Mouse (Mus musculus): ENCODE data around the gene Ifi35. TPM values are rescaled to one million over a fixed set of nuclear protein-coding genes. Genes with fewer than 3 reads are reported as not detected.
A peak's percentile ranks its signal among the peaks of the same experiment; 100 is the strongest.
"Not testable (repeated sequence)": the region's sequence is repeated elsewhere in the genome, so short reads cannot be mapped to it uniquely, and the experiment has no call there.

The Ifi35 gene
- polyA plus RNA-seq, 1 experiment from 2014 or later, result 2.7 TPM

DNA sequence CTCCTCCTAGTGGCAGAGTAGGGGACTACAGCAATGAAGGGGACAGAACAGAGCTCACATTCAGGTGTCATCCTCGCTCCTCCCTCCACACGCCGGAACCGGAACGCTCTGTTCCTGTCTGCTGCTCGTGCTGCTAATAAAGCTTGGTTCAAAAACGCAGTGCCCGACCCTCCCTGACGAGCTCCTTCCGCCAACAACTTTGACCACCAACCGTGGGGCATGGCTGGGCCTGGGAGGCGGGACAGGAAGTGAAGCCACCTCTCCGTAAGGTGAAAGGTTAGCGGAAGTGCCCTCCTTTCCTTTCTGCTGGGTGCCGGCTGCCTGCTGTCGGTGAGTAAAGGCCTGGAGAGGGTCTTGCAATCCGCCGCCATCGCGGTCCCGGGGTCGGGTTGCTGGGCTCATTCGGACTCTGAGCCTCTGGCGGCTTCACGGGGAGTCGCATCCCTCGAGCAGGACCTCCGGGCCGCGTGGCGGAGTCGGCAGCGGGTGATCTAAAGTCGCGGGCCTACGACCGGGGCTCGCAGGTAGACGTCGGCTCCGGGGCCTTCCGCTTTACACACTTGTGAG, 6.0 kb upstream of the Ifi35 start, which contains the start of gene Rpl27:
TSS of gene Rpl27 (plus strand) at position 172 of the 567 bp plus-strand sequence.
- WGBS, result under 1% methylated on average over 41 of the region's 42 CpGs
- H3K9ac ChIP-seq (ENCODE audit: low read length), result peak within 1 kb of the TSS; percentile 96
- no peaks in the 10 kb centered on the region for H3K27me3 ChIP-seq (ENCODE audit: control insufficient read depth, insufficient read depth, low read length)
- no peaks in the 10 kb centered on the region for H3K9me3 ChIP-seq (ENCODE audit: control insufficient read depth, low read length)
- H3K4me2 ChIP-seq, result peak within 1 kb of the TSS; percentile 96
- H3K4me1 ChIP-seq (ENCODE audit: control insufficient read depth, insufficient read depth, low read length), result peaks cover 10% of the 10 kb centered on the region
- peak within 1 kb of the TSS; percentile 87 for H3K27ac ChIP-seq (ENCODE audit: low read depth, low read length)
- H3K36me3 ChIP-seq (ENCODE audit: control insufficient read depth, insufficient read depth, low read length), result peaks cover 12% of the 10 kb centered on the region; the same call in 1 of the 2 replicates
- peak; percentile 98 for ATAC-seq (ENCODE audit: low FRiP score)
- DNase-seq (ENCODE audit: low spot score, missing footprints), result peak; percentile 99
- peak within 1 kb of the TSS; percentile 87 for H3K4me3 ChIP-seq (ENCODE audit: low read depth, low read length)

DNA sequence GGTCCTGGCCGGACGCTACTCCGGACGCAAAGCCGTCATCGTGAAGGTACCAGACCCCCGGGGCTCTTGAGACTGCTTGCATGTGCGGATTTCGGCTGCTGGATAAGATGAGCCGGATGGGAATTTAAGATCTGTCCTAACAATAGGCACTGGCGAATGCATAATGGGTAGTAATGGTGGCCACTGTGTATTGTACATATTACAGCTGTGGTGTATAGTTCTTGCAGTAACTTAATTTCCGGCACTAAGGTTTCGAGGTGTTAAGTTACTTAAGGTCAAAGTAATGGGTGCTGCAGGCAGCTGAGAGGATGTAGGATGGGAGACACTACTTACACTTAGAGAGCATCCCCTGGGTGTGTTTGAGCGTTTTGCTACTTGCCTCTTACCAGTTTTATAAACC, 5.4 kb upstream of the Ifi35 start:
- peak overlapping the region; percentile 96 for H3K4me2 ChIP-seq
- H3K36me3 ChIP-seq (ENCODE audit: control insufficient read depth, insufficient read depth, low read length), result peaks cover 12% of the 10 kb centered on the region; the same call in 1 of the 2 replicates
- no peak; the same call in 1 of the 2 replicates for ATAC-seq (ENCODE audit: low FRiP score)
- H3K27ac ChIP-seq (ENCODE audit: low read depth, low read length), result peak overlapping the region; percentile 87
- H3K27me3 ChIP-seq (ENCODE audit: control insufficient read depth, insufficient read depth, low read length), result no peaks in the 10 kb centered on the region
- no peaks in the 10 kb centered on the region for H3K9me3 ChIP-seq (ENCODE audit: control insufficient read depth, low read length)
- 1% methylated on average over 14 of the region's 14 CpGs for WGBS
- H3K9ac ChIP-seq (ENCODE audit: low read length), result peak overlapping the region; percentile 96
- DNase-seq (ENCODE audit: low spot score, missing footprints), result no peak
- peak overlapping the region; percentile 87 for H3K4me3 ChIP-seq (ENCODE audit: low read depth, low read length)
- peaks cover 10% of the 10 kb centered on the region for H3K4me1 ChIP-seq (ENCODE audit: control insufficient read depth, insufficient read depth, low read length)

DNA sequence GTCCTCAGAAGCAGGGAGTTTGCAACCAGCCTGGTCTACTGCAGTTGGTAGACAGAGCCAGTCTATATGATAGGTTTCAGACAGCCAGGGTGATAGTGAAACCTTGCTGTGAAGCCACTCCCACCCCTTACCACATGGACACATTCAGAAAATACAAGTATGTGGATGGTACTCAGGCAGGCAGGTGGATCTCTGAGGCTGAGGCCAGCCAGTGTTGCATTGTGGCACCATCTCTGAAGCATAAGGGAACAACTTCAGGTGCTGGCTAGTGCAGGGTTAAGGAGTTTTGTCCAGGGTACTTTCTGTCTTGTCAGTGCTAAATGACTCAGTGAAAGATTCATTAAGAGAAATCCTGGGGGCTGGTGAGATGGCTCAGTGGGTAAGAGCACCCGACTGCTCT, 1.9 kb upstream of the Ifi35 start:
- no peak overlapping the region for H3K4me3 ChIP-seq (ENCODE audit: low read depth, low read length)
- DNase-seq (ENCODE audit: low spot score, missing footprints) (no peak), ATAC-seq (ENCODE audit: low FRiP score) (no peak)
- 86% methylated on average over 1 of the region's 1 CpGs for WGBS
- no peaks in the 10 kb centered on the region for H3K27me3 ChIP-seq (ENCODE audit: control insufficient read depth, insufficient read depth, low read length)
- peaks cover 12% of the 10 kb centered on the region; the same call in 1 of the 2 replicates for H3K36me3 ChIP-seq (ENCODE audit: control insufficient read depth, insufficient read depth, low read length)
- no peak overlapping the region for H3K4me2 ChIP-seq
- peaks cover 10% of the 10 kb centered on the region for H3K4me1 ChIP-seq (ENCODE audit: control insufficient read depth, insufficient read depth, low read length)
- H3K9ac ChIP-seq (ENCODE audit: low read length), result no peak overlapping the region
- no peak overlapping the region for H3K27ac ChIP-seq (ENCODE audit: low read depth, low read length)
- no peaks in the 10 kb centered on the region for H3K9me3 ChIP-seq (ENCODE audit: control insufficient read depth, low read length)

DNA sequence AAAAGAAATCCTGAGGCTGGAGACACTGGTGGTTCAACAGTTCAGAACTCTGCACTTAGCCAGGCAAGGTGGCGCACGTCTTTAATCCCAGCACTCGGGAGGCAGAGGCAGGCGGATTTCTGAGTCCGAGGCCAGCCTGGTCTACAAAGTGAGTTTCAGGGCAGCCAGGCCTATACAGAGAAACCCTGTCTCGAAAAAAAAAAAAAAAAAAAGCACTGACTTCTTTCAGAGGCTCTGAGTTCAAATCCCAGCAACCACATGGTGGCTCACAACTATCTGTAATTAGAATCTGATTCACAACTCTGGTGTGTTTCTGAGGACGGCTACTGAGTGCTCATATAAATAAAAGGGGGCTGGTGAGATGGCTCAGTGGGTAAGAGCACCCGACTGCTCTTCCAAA, 1.3 kb upstream of the Ifi35 start:
- WGBS, result 93% methylated on average over 8 of the region's 8 CpGs
- H3K4me2 ChIP-seq; H3K27ac ChIP-seq (ENCODE audit: low read depth, low read length); ATAC-seq (ENCODE audit: low FRiP score); H3K4me3 ChIP-seq (ENCODE audit: low read depth, low read length); H3K4me1 ChIP-seq (ENCODE audit: control insufficient read depth, insufficient read depth, low read length); H3K27me3 ChIP-seq (ENCODE audit: control insufficient read depth, insufficient read depth, low read length); H3K9me3 ChIP-seq (ENCODE audit: control insufficient read depth, low read length); DNase-seq (ENCODE audit: low spot score, missing footprints); H3K9ac ChIP-seq (ENCODE audit: low read length): not testable (repeated sequence)
- peaks cover 12% of the 10 kb centered on the region; the same call in 1 of the 2 replicates for H3K36me3 ChIP-seq (ENCODE audit: control insufficient read depth, insufficient read depth, low read length)

DNA sequence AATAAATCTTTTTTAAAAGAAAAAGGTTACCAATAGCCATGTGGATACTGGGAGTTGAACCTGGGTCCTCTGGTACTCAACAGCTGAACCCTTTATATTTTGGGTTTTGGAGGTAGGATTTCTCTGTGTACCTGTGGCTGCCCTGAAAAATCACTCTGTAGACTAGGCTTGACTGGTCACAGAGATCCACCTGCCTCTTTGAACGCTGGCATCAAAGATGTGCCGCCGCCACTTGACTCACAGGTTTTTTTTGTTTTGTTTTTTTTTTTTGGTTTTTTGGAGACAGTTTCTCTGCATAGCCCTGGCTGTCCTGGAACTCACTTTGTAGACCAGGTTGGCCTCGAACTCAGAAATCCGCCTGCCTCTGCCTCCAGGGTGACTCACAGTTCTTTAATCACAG, 421 bp upstream of the Ifi35 start:
- Histone ChIP-seq H3K9ac (ENCODE audit: low read length) (no peak overlapping the region), H3K27ac (ENCODE audit: low read depth, low read length) (no peak overlapping the region), H3K36me3 (ENCODE audit: control insufficient read depth, insufficient read depth, low read length) (peaks cover 12% of the 10 kb centered on the region; the same call in 1 of the 2 replicates), H3K9me3 (ENCODE audit: control insufficient read depth, low read length) (no peaks in the 10 kb centered on the region), H3K4me3 (ENCODE audit: low read depth, low read length) (no peak overlapping the region), H3K4me1 (ENCODE audit: control insufficient read depth, insufficient read depth, low read length) (peaks cover 10% of the 10 kb centered on the region), H3K27me3 (ENCODE audit: control insufficient read depth, insufficient read depth, low read length) (no peaks in the 10 kb centered on the region), H3K4me2 (no peak overlapping the region)
- WGBS, result 87% methylated on average over 5 of the region's 5 CpGs
- no peak for ATAC-seq (ENCODE audit: low FRiP score)
- DNase-seq (ENCODE audit: low spot score, missing footprints), result no peak

DNA sequence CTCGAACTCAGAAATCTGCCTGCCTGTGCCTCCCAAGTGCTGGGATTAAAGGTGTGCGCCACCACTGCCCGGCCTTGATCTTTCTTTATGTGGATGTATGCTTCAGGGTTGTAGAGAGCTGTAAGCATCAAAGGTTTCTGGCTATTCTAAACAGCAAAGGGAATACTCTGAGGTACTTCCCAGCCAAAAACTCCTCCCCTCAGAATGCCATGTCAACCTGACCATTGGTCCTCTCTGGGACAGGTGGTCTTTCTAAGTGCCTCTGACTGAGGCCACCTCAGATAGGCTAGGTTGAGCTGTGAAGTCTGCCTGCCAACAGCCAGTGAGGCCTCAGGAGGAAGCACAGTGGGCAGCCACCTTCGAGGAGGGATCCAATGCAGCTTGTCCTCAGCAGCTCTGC, 692 bp downstream of the Ifi35 start:
- DNase-seq (ENCODE audit: low spot score, missing footprints) (no peak), ATAC-seq (ENCODE audit: low FRiP score) (no peak)
- 81% methylated on average over 4 of the region's 4 CpGs for WGBS
- Histone ChIP-seq H3K27ac (ENCODE audit: low read depth, low read length) (no peak overlapping the region), H3K27me3 (ENCODE audit: control insufficient read depth, insufficient read depth, low read length) (no peaks in the 10 kb centered on the region), H3K9ac (ENCODE audit: low read length) (no peak overlapping the region), H3K4me2 (no peak overlapping the region), H3K9me3 (ENCODE audit: control insufficient read depth, low read length) (no peaks in the 10 kb centered on the region), H3K36me3 (ENCODE audit: control insufficient read depth, insufficient read depth, low read length) (peaks cover 9% of the 10 kb centered on the region; the same call in 1 of the 2 replicates), H3K4me3 (ENCODE audit: low read depth, low read length) (no peak overlapping the region), H3K4me1 (ENCODE audit: control insufficient read depth, insufficient read depth, low read length) (peaks cover under 1% of the 10 kb centered on the region; the same call in 1 of the 2 replicates)

DNA sequence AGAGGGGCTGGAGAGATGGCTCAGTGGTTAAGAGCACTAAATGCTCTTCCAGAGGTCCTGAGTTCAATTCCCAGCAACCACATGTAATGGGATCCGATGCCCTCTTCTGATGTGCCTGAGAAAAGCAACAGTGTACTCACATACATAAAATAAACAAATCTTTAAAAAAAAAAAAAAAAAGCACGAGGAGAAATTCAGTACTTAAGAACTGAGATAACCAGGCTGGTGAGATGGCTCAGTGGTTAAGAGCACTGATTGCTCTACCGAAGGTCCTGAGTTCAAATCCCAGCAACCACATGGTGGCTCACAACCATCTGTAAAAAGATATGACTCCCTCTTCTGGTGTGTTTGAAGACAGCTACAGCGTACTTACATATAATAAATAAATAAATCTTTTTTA, 1.4 kb downstream of the Ifi35 start:
- not testable (repeated sequence) for H3K4me1 ChIP-seq (ENCODE audit: control insufficient read depth, insufficient read depth, low read length); H3K4me2 ChIP-seq; ATAC-seq (ENCODE audit: low FRiP score); H3K9ac ChIP-seq (ENCODE audit: low read length); H3K4me3 ChIP-seq (ENCODE audit: low read depth, low read length); DNase-seq (ENCODE audit: low spot score, missing footprints); H3K27ac ChIP-seq (ENCODE audit: low read depth, low read length); H3K36me3 ChIP-seq (ENCODE audit: control insufficient read depth, insufficient read depth, low read length); H3K27me3 ChIP-seq (ENCODE audit: control insufficient read depth, insufficient read depth, low read length); H3K9me3 ChIP-seq (ENCODE audit: control insufficient read depth, low read length)
- WGBS, result 89% methylated on average over 4 of the region's 4 CpGs

DNA sequence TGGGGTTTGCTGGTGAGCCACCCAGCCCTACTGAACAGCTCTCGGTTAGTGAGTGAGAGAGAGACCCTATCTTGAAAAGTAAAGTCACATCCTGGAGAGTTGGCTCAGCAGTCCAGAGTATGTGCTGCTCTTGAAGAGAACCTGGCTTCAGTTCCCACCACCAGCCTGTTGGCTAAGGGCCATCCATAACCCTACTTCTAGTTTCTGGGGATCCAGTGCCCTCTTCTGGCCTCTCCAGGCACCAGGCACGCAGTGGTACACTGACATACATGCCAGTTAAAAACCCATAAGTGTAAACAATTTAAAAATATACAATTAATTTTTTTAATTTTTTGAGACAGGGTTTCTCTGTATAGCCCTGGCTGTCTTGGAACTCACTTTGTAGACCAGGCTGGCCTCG, 2.2 kb downstream of the Ifi35 start:
- no peak for DNase-seq (ENCODE audit: low spot score, missing footprints)

DNA sequence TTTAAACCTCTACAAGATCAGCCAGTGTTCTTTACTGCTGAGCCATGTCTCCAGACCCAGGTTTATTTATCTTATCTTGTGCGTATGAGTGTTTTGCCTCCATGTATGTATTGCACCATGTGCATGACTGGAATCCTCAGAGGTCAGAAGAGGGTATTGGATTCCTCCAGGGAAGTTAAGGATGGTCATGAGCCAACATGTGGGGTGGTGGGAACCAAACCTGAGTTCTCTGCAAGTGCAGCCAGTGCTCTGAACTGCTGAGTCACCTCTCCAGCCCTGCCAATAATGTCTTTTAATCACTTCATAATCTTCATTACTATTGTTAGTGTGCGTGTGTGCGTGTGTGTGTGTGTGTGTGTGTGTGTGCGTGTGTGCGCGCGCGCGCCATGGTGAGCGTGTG, 3.3 kb downstream of the Ifi35 start:
- no peaks in the 10 kb centered on the region for H3K27me3 ChIP-seq (ENCODE audit: control insufficient read depth, insufficient read depth, low read length)
- H3K4me2 ChIP-seq, result no peak overlapping the region
- DNase-seq (ENCODE audit: low spot score, missing footprints), result no peak
- H3K4me1 ChIP-seq (ENCODE audit: control insufficient read depth, insufficient read depth, low read length), result no peaks in the 10 kb centered on the region
- no peak for ATAC-seq (ENCODE audit: low FRiP score)
- no peak overlapping the region for H3K27ac ChIP-seq (ENCODE audit: low read depth, low read length)
- H3K4me3 ChIP-seq (ENCODE audit: low read depth, low read length), result no peak overlapping the region
- H3K9ac ChIP-seq (ENCODE audit: low read length), result no peak overlapping the region
- H3K9me3 ChIP-seq (ENCODE audit: control insufficient read depth, low read length), result no peaks in the 10 kb centered on the region
- H3K36me3 ChIP-seq (ENCODE audit: control insufficient read depth, insufficient read depth, low read length), result no peaks in the 10 kb centered on the region
- 94% methylated on average over 10 of the region's 10 CpGs for WGBS

More for the DNA sequence above, 2.2 kb downstream of the Ifi35 start:
- Histone ChIP-seq H3K4me1 (ENCODE audit: control insufficient read depth, insufficient read depth, low read length) (no peaks in the 10 kb centered on the region), H3K9me3 (ENCODE audit: control insufficient read depth, low read length) (no peaks in the 10 kb centered on the region), H3K4me2 (no peak overlapping the region), H3K27me3 (ENCODE audit: control insufficient read depth, insufficient read depth, low read length) (no peaks in the 10 kb centered on the region), H3K36me3 (ENCODE audit: control insufficient read depth, insufficient read depth, low read length) (0 out of 2 replicates have a peak, but pooled peaks cover 4% of the 10 kb centered on the region), H3K27ac (ENCODE audit: low read depth, low read length) (no peak overlapping the region), H3K9ac (ENCODE audit: low read length) (no peak overlapping the region), H3K4me3 (ENCODE audit: low read depth, low read length) (no peak overlapping the region)
- WGBS, result 92% methylated on average over 3 of the region's 3 CpGs
- ATAC-seq (ENCODE audit: low FRiP score), result no peak
